Mouse (Mus musculus) MEL (cell line): ENCODE results near the gene Cdh6. TPM values are rescaled to one million over a fixed set of nuclear protein-coding genes. Genes with fewer than 3 reads are reported as not detected.

ENCODE experiments used
- DNase-seq: peaks from one replicate; pipeline ENCODE4 v3.0.0; 2011; ENCODE audit warnings: low read depth, low spot score
- H3K27ac ChIP-seq: 2 replicates; pipeline ENCODE4 v1.5.1; 2012; ENCODE audit warnings: low read depth, mild to moderate bottlenecking, control low read depth, low read length, moderate library complexity; ENCODE audit not compliant: control insufficient read depth
- H3K27me3 ChIP-seq, 2 experiments: fragments of 150-350 bp in 1 of 2; sonication (generic) in 1 of 2; 2 replicates each; pipeline ENCODE4 v1.6.1; 2012; ENCODE audit warnings: low read length in 2 of 2, mild to moderate bottlenecking in 2 of 2, improper control_type of control experiment in 1 of 2, moderate library complexity in 1 of 2; ENCODE audit not compliant: insufficient read depth in 2 of 2, control insufficient read depth in 1 of 2
- H3K36me3 ChIP-seq, 2 experiments: 2 replicates each; pipeline ENCODE4 v1.6.1; 2012 to 2014; ENCODE audit warnings: low read length in 2 of 2, improper control_type of control experiment in 1 of 2, inconsistent platforms in 1 of 2, mild to moderate bottlenecking in 1 of 2; ENCODE audit not compliant: insufficient read depth in 2 of 2, control insufficient read depth in 1 of 2
- H3K4me1 ChIP-seq, 2 experiments: fragments of 150-350 bp in 1 of 2; sonication (generic) in 1 of 2; 2 replicates each; pipeline ENCODE4 v1.6.1; 2012; ENCODE audit warnings: low read length in 2 of 2, improper control_type of control experiment in 1 of 2, mild to moderate bottlenecking in 1 of 2; ENCODE audit not compliant: insufficient read depth in 2 of 2, control insufficient read depth in 1 of 2
- H3K4me3 ChIP-seq, 2 experiments: fragments of 150-350 bp in 1 of 2; sonication (generic) in 1 of 2; 2 replicates each; pipeline ENCODE4 v1.5.1; 2012; ENCODE audit warnings: low read depth in 2 of 2, low read length in 2 of 2, mild to moderate bottlenecking in 2 of 2, moderate library complexity in 2 of 2, control low read depth in 1 of 2, improper control_type of control experiment in 1 of 2; ENCODE audit not compliant: control insufficient read depth in 1 of 2, insufficient read depth in 1 of 2
- H3K79me2 ChIP-seq: 2 replicates; pipeline ENCODE4 v1.6.1; 2012; ENCODE audit warnings: mild to moderate bottlenecking, low read length, moderate library complexity; ENCODE audit not compliant: control insufficient read depth, poor library complexity, insufficient read depth
- H3K9ac ChIP-seq: 2 replicates; pipeline ENCODE4 v1.6.1; 2012; ENCODE audit warnings: low read depth, mild to moderate bottlenecking, control low read depth, low read length, moderate library complexity; ENCODE audit not compliant: control insufficient read depth, poor library complexity, severe bottlenecking
- H3K9me3 ChIP-seq: fragments of 150-350 bp; sonication (generic); replicated peaks from 2 replicates; pipeline ENCODE4 v1.6.1; 2012; ENCODE audit warnings: mild to moderate bottlenecking, low read length, improper control_type of control experiment, moderate library complexity; ENCODE audit not compliant: insufficient read depth
- BHLHE40 ChIP-seq: IDR thresholded peaks from 2 replicates; pipeline ENCODE4 v1.6.1; 2012; ENCODE audit warnings: low read depth, mild to moderate bottlenecking, inconsistent platforms, low read length, improper control_type of control experiment, borderline replicate concordance
- CHD1 ChIP-seq: IDR thresholded peaks from 2 replicates; pipeline ENCODE4 v1.6.1; 2012; ENCODE audit warnings: low read depth, mild to moderate bottlenecking, inconsistent platforms, low read length, improper control_type of control experiment
- CHD2 ChIP-seq: IDR thresholded peaks from 2 replicates; pipeline ENCODE4 v1.6.1; 2011; ENCODE audit warnings: low read length, improper control_type of control experiment
- CTCF ChIP-seq, 3 experiments: IDR thresholded peaks in 2 of 3; conservative IDR thresholded peaks in 1 of 3; 2 replicates each; pipeline ENCODE4 v1.5.1; 2011 to 2012; ENCODE audit warnings: low read length in 3 of 3, low read depth in 2 of 3, mild to moderate bottlenecking in 2 of 3, improper control_type of control experiment in 1 of 3, inconsistent platforms in 1 of 3, mixed read lengths in 1 of 3, moderate library complexity in 1 of 3; ENCODE audit not compliant: control insufficient read depth in 1 of 3, insufficient read depth in 1 of 3, poor library complexity in 1 of 3, severe bottlenecking in 1 of 3
- ELF1 ChIP-seq: IDR thresholded peaks from 2 replicates; pipeline ENCODE4 v1.6.1; 2014; ENCODE audit warnings: low read depth, mild to moderate bottlenecking, inconsistent platforms, low read length, improper control_type of control experiment, moderate library complexity
- EP300 ChIP-seq, 2 experiments: IDR thresholded peaks; 2 replicates each; pipeline ENCODE4 v1.6.1; 2011; ENCODE audit warnings: improper control_type of control experiment in 2 of 2, low read length in 2 of 2, low read depth in 1 of 2, mild to moderate bottlenecking in 1 of 2
- ETS1 ChIP-seq: IDR thresholded peaks from 2 replicates; pipeline ENCODE4 v1.6.1; 2012; ENCODE audit warnings: low read depth, mild to moderate bottlenecking, inconsistent platforms, low read length, improper control_type of control experiment, moderate library complexity
- GABPA ChIP-seq: IDR thresholded peaks from 2 replicates; pipeline ENCODE4 v1.6.1; 2012; ENCODE audit warnings: low read depth, mild to moderate bottlenecking, inconsistent platforms, low read length, improper control_type of control experiment, moderate library complexity
- JUND ChIP-seq: IDR thresholded peaks from 2 replicates; pipeline ENCODE4 v1.6.1; 2011; ENCODE audit warnings: low read depth, mild to moderate bottlenecking, improper control_type of control experiment, low read length
- MAFK ChIP-seq: IDR thresholded peaks from 2 replicates; pipeline ENCODE4 v1.6.1; 2011; ENCODE audit warnings: low read depth, mild to moderate bottlenecking, low read length, improper control_type of control experiment, borderline replicate concordance
- MAX ChIP-seq: IDR thresholded peaks from 2 replicates; pipeline ENCODE4 v1.6.1; 2011; ENCODE audit warnings: low read length, improper control_type of control experiment
- MAZ ChIP-seq: IDR thresholded peaks from 2 replicates; pipeline ENCODE4 v1.6.1; 2012; ENCODE audit warnings: low read depth, mild to moderate bottlenecking, inconsistent platforms, low read length, improper control_type of control experiment
- MEF2A ChIP-seq: IDR thresholded peaks from 2 replicates; pipeline ENCODE4 v1.6.1; 2014; ENCODE audit warnings: low read depth, mild to moderate bottlenecking, inconsistent platforms, low read length, improper control_type of control experiment; ENCODE audit not compliant: poor library complexity, insufficient replicate concordance, severe bottlenecking; ENCODE audit errors: extremely low read depth
- MXI1 ChIP-seq: IDR thresholded peaks from 2 replicates; pipeline ENCODE4 v1.6.1; 2011; ENCODE audit warnings: mild to moderate bottlenecking, low read depth, low read length, improper control_type of control experiment
- MYB ChIP-seq: IDR thresholded peaks from 2 replicates; pipeline ENCODE4 v1.6.1; 2011; ENCODE audit warnings: mild to moderate bottlenecking, low read depth, low read length, improper control_type of control experiment
- MYC ChIP-seq: IDR thresholded peaks from 2 replicates; pipeline ENCODE4 v1.6.1; 2011; ENCODE audit warnings: low read depth, mild to moderate bottlenecking, low read length, improper control_type of control experiment, moderate library complexity
- NELFE ChIP-seq: IDR thresholded peaks from 2 replicates; pipeline ENCODE4 v1.6.1; 2011; ENCODE audit warnings: low read depth, low read length, improper control_type of control experiment
- POLR2A ChIP-seq, 2 experiments: IDR thresholded peaks; 2 replicates each; pipeline ENCODE4 v1.6.1; 2011 to 2012; ENCODE audit warnings: low read length in 2 of 2, mild to moderate bottlenecking in 2 of 2, control low read depth in 1 of 2, improper control_type of control experiment in 1 of 2, low read depth in 1 of 2, moderate library complexity in 1 of 2; ENCODE audit not compliant: control insufficient read depth in 1 of 2, insufficient read depth in 1 of 2, poor library complexity in 1 of 2
- POLR2AphosphoS5 ChIP-seq: IDR thresholded peaks from 2 replicates; pipeline ENCODE4 v1.6.1; 2012; ENCODE audit warnings: low read depth, borderline replicate concordance, mild to moderate bottlenecking, inconsistent platforms, low read length, moderate library complexity, mixed read lengths
- RAD21 ChIP-seq: IDR thresholded peaks from 2 replicates; pipeline ENCODE4 v1.6.1; 2011; ENCODE audit warnings: mild to moderate bottlenecking, low read depth, low read length, improper control_type of control experiment
- RCOR1 ChIP-seq: IDR thresholded peaks from 2 replicates; pipeline ENCODE4 v1.6.1; 2012; ENCODE audit warnings: low read depth, mild to moderate bottlenecking, inconsistent platforms, low read length, improper control_type of control experiment
- SMC3 ChIP-seq: IDR thresholded peaks from 2 replicates; pipeline ENCODE4 v1.6.1; 2011; ENCODE audit warnings: low read depth, low read length, improper control_type of control experiment
- TAL1 ChIP-seq: IDR thresholded peaks from 2 replicates; pipeline ENCODE4 v1.6.1; 2012; ENCODE audit warnings: mild to moderate bottlenecking, inconsistent platforms, low read length, moderate library complexity, mixed read lengths
- TBP ChIP-seq: IDR thresholded peaks from 2 replicates; pipeline ENCODE4 v1.8.0; 2011; ENCODE audit warnings: low read depth, low read length, improper control_type of control experiment
- TCF12 ChIP-seq: IDR thresholded peaks from 2 replicates; pipeline ENCODE4 v1.6.1; 2014; ENCODE audit warnings: low read depth, mild to moderate bottlenecking, inconsistent platforms, low read length, improper control_type of control experiment, moderate library complexity
- UBTF ChIP-seq: IDR thresholded peaks from 2 replicates; pipeline ENCODE4 v1.6.1; 2012; ENCODE audit warnings: low read depth, mild to moderate bottlenecking, inconsistent platforms, low read length, improper control_type of control experiment, moderate library complexity, borderline replicate concordance; ENCODE audit not compliant: insufficient read depth
- USF1 ChIP-seq: IDR thresholded peaks from 2 replicates; pipeline ENCODE4 v1.6.1; 2014; ENCODE audit warnings: low read depth, mild to moderate bottlenecking, inconsistent platforms, low read length, improper control_type of control experiment, moderate library complexity
- USF2 ChIP-seq, 2 experiments: IDR thresholded peaks; 2 replicates each; pipeline ENCODE4 v1.6.1; 2011 to 2012; ENCODE audit warnings: improper control_type of control experiment in 2 of 2, low read length in 2 of 2, borderline replicate concordance in 1 of 2, inconsistent platforms in 1 of 2, low read depth in 1 of 2, mild to moderate bottlenecking in 1 of 2; ENCODE audit not compliant: insufficient read depth in 1 of 2
- ZC3H11A ChIP-seq: IDR thresholded peaks from 2 replicates; pipeline ENCODE4 v1.6.1; 2012; ENCODE audit warnings: low read depth, mild to moderate bottlenecking, inconsistent platforms, low read length, improper control_type of control experiment
- ZMIZ1 ChIP-seq: IDR thresholded peaks from 2 replicates; pipeline ENCODE4 v1.6.1; 2012; ENCODE audit warnings: low read depth, mild to moderate bottlenecking, inconsistent platforms, low read length, improper control_type of control experiment, moderate library complexity
- ZNF384 ChIP-seq: IDR thresholded peaks from 2 replicates; pipeline ENCODE4 v1.6.1; 2012; ENCODE audit warnings: low read depth, mild to moderate bottlenecking, inconsistent platforms, low read length, improper control_type of control experiment
- polyA plus RNA-seq, 2 experiments: library from polyadenylated mRNA; stranded (reverse) in 1 of 2; unstranded in 1 of 2; fragments of >175 nt in 1 of 2; fragments of >200 nt in 1 of 2; gene quantifications; 2 replicates each; pipeline versions ENCODE4 v1.2.1 to v1.2.4; 2012; ENCODE audit warnings: low replicate concordance in 2 of 2, low read depth in 1 of 2; ENCODE audit not compliant: insufficient read length in 2 of 2, insufficient read depth in 1 of 2, missing spikeins in 1 of 2
- total RNA-seq: library from RNA; depleted of rRNA; stranded (reverse); fragments of 300-350 nt; gene quantifications from 2 replicates; pipeline ENCODE4 v1.2.3, GENCODE M21; 2012

Cdh6 gene
- total and polyA plus RNA-seq, 3 experiments, result not detected

DNA sequence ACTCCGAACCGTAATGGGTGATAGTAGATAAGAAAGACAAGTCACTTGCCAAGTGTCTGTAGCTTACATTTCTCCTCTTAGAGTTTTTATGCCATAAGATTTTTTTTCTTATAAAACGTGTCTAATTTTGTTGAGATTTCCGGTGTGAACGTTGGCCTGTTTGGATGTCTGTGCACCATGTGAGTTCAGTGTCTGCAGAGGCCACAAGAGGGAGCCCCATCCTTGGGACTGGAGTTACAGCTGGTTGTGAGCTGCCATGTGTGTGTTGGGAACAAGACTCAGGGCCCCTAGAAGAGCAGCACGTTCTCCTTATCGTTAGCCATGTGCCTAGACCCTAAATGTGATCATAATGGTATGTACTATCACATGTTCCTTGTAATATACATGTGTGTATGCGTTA is 40.1 kb downstream of the Cdh6 start:
- DNase-seq, result peak; percentile 18
- TF ChIP-seq ETS1, result no peak
- TF ChIP-seq NELFE, result no peak
- TF ChIP-seq EP300 (IDR thresholded peaks at IDR 0.05; ENCODE audit: low read depth in 1 of 2, low read length in 2 of 2), result no peak
- TF ChIP-seq JUND, result no peak
- TF ChIP-seq USF1, result no peak
- peak; percentile 35 for TF ChIP-seq RAD21
- no peak for TF ChIP-seq ELF1
- no peak for TF ChIP-seq TCF12
- no peak for TF ChIP-seq MAFK
- no peak for TF ChIP-seq TBP
- no peak for TF ChIP-seq MYB
- TF ChIP-seq CHD1, result no peak
- TF ChIP-seq ZC3H11A, result no peak
- no peak for TF ChIP-seq MYC
- peak in 2 of 3 experiments; percentile 51 to 63; a peak in 4 of 6 replicates for TF ChIP-seq CTCF (IDR thresholded peaks at IDR 0.05 in 2 of 3, conservative IDR thresholded peaks at IDR 0.05 in 1 of 3; ENCODE audit: control insufficient read depth in 1 of 3, insufficient read depth in 1 of 3, low read depth in 2 of 3, low read length in 3 of 3, poor library complexity in 1 of 3, severe bottlenecking in 1 of 3)
- peak; percentile 44 for TF ChIP-seq SMC3
- TF ChIP-seq RCOR1, result no peak
- TF ChIP-seq POLR2AphosphoS5, result no peak
- TF ChIP-seq CHD2, result no peak
- TF ChIP-seq MXI1, result no peak
- TF ChIP-seq ZNF384, result no peak
- TF ChIP-seq POLR2A (IDR thresholded peaks at IDR 0.05; ENCODE audit: control insufficient read depth in 1 of 2, insufficient read depth in 1 of 2, low read depth in 1 of 2, low read length in 2 of 2, poor library complexity in 1 of 2), result no peak
- Histone ChIP-seq H3K4me3 (no peak overlapping the region), H3K79me2 (no peaks in the 10 kb centered on the region), H3K36me3 (no peaks in the 10 kb centered on the region), H3K27ac (no peak overlapping the region), H3K9me3 (no peaks in the 10 kb centered on the region), H3K9ac (no peak overlapping the region), H3K4me1 (no peaks in the 10 kb centered on the region), H3K27me3 (no peaks in the 10 kb centered on the region)

DNA sequence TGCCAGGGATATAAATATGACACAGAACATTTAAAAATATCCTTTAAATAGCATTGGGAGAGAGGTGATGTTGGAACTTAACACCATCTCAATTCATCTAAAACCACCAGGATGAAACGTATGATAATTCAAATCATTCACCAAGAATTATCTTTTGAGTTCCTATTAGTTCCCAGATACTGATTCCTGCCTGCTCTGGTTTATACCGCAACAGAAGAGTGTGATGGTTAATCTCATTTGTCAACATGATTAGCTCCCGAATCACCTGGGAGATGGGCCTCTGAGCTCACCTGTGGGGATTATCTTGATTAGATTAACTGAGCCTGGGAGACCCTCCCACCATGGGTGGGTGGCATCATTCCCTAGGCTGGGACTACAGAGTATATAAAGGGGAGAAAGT is 41.0 kb downstream of the Cdh6 start:
- TF ChIP-seq CHD2, result no peak
- TF ChIP-seq MAX, result no peak
- TF ChIP-seq RCOR1, result no peak
- no peak for TF ChIP-seq TBP
- no peak for TF ChIP-seq RAD21
- no peak for TF ChIP-seq ZMIZ1
- TF ChIP-seq USF1, result no peak
- no peak for TF ChIP-seq MYB
- TF ChIP-seq BHLHE40, result no peak
- no peak for TF ChIP-seq USF2 (IDR thresholded peaks at IDR 0.05; ENCODE audit: borderline replicate concordance in 1 of 2, insufficient read depth in 1 of 2, low read depth in 1 of 2, low read length in 2 of 2)
- no peak for TF ChIP-seq MEF2A
- no peak for TF ChIP-seq MAZ
- TF ChIP-seq TAL1, result no peak
- TF ChIP-seq TCF12, result no peak
- TF ChIP-seq ZC3H11A, result no peak
- TF ChIP-seq GABPA, result no peak
- no peak for TF ChIP-seq JUND
- no peak for TF ChIP-seq UBTF
- TF ChIP-seq MAFK, result no peak
- TF ChIP-seq CHD1, result no peak
- Histone ChIP-seq H3K4me3 (no peak overlapping the region), H3K27ac (no peak overlapping the region), H3K36me3 (no peaks in the 10 kb centered on the region; a peak in 1 of 4 replicates), H3K27me3 (no peaks in the 10 kb centered on the region), H3K9ac (no peak overlapping the region), H3K4me1 (no peaks in the 10 kb centered on the region; a peak in 1 of 4 replicates), H3K79me2 (no peaks in the 10 kb centered on the region), H3K9me3 (no peaks in the 10 kb centered on the region)
- no peak for DNase-seq
